Mouse (Mus musculus): Measurements from ENCODE around the gene Rrp8. TPM values are rescaled to one million over a fixed set of nuclear protein-coding genes. Genes with fewer than 3 reads are reported as not detected.

Rrp8 gene
- polyA plus RNA-seq (2012; rRNA removed): 15.7 and 17.8 TPM in 2 replicates

DNA sequence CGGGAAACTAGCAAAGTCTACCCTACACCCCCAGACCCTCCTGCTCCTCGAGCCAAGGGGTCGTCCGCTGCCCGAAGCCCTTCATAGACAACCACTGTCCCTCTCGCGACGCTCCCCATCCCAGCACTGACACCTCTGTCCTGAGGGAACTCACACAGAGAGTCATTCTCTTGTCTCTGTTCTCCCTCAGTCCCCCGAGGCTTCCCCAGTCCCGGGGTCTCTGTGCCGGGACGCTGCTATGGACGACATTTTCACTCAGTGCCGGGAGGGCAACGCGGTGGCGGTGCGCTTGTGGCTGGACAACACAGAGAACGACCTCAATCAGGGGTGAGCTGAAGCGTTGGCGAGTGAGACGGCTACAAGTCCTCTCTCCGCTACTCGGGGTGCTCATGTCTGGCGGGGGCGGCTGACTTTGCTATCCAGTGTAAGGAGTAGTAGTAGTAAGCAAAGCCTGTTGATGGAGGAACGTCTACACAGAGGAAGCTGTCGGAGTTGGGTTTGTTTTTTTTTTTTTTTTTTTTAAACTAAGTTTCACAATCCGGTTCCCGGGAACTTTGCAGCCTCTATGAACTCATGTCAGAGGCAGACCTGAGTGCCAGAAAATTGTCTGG is at the start of gene Rrp8:
Rrp8 (minus strand) TSS at position 475 of the 611 bp plus-strand sequence.
- TF ChIP-seq CTCF (IDR thresholded peaks at IDR 0.05; ENCODE audit: borderline replicate concordance, extremely low read depth, insufficient read depth, insufficient read length) (no peak), POLR2A (IDR thresholded peaks at IDR 0.05; ENCODE audit: borderline replicate concordance, extremely low read depth, insufficient read depth, insufficient read length, poor library complexity, severe bottlenecking) (no peak)
- DNase-seq (ENCODE audit: low read depth): peak; percentile 36

DNA sequence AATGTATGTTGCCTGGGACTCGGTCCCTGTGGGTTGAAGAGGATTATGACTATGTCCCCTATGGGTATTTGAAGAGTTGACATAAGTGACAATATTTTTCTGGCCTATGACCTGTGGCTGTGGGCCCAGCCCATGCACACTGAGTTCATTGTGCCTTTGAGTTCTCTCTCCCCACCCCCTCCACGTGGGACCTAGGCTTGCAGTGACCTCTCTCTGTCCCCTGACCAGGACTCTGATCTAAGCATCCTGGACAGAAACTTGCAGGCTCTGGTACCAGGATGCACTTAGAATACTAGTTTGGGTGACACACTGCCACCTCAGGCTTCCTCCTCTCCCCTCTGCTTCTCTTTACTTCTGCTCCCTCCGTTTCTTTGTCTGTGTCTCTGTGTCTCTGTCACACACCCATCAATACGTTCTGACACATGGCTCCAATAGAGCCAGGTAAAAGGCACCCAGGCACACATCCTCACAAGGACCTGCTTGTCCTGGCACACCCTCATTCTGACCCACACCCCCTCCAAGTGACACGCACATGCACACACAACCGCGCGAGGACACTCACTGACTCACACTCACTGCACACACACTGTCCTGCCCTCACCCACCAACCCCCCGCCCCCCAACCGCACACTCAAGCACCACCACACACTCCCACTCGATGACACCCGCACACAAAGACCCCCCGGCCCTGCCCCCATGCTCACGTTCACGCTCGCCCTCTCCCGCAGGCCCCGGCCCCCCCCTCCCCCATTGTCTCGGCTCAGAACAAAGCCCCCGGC is 49.5 kb upstream of the Rrp8 start:
- peak; percentile 68 for DNase-seq (ENCODE audit: low read depth)
- TF ChIP-seq POLR2A (IDR thresholded peaks at IDR 0.05; ENCODE audit: borderline replicate concordance, extremely low read depth, insufficient read depth, insufficient read length, poor library complexity, severe bottlenecking): no peak
- no peak for TF ChIP-seq CTCF (IDR thresholded peaks at IDR 0.05; ENCODE audit: borderline replicate concordance, extremely low read depth, insufficient read depth, insufficient read length)

DNA sequence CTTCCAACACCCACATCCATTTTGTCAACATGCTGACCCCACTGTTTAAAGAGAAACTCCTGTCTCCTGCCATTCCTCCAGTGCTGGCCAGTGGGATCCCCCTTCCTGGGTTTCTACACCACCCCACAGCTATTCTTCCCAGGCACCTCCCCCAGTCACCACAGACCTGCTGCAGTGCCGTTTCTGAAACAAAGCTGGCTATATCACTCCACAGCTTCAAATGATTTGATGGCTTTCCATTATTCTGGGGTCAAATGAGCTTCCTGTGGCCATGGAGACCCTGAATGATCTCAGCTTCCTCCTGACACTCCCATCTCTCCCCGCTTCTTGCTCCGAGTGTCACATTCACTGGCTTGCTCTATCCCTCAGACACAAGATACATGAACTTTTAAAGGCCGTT is 47.4 kb upstream of the Rrp8 start:
- TF ChIP-seq CTCF (IDR thresholded peaks at IDR 0.05; ENCODE audit: borderline replicate concordance, extremely low read depth, insufficient read depth, insufficient read length) (no peak), POLR2A (IDR thresholded peaks at IDR 0.05; ENCODE audit: borderline replicate concordance, extremely low read depth, insufficient read depth, insufficient read length, poor library complexity, severe bottlenecking) (no peak)
- no peak for DNase-seq (ENCODE audit: low read depth)

DNA sequence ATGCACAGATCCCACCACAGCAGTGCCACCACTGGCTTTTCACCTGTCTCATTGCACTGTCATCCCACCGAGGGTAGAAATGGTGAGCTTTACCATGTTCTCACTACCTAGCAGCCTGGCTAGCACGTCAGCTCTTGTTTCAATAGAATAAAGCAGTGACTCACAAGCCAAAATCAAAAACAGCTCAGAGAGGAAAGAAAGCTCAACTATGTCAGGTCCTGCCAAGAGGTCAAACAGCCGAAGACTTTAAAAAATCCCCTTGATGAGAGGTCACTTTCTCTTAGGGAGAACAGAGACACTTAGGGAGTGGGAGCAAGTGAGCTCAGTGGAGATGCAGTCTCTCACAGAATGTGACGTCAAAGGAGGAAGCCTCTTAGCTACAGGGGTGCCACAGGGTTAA is 46.7 kb upstream of the Rrp8 start:
- no peak for DNase-seq (ENCODE audit: low read depth)
- TF ChIP-seq POLR2A (IDR thresholded peaks at IDR 0.05; ENCODE audit: borderline replicate concordance, extremely low read depth, insufficient read depth, insufficient read length, poor library complexity, severe bottlenecking): no peak
- TF ChIP-seq CTCF (IDR thresholded peaks at IDR 0.05; ENCODE audit: borderline replicate concordance, extremely low read depth, insufficient read depth, insufficient read length): no peak

DNA sequence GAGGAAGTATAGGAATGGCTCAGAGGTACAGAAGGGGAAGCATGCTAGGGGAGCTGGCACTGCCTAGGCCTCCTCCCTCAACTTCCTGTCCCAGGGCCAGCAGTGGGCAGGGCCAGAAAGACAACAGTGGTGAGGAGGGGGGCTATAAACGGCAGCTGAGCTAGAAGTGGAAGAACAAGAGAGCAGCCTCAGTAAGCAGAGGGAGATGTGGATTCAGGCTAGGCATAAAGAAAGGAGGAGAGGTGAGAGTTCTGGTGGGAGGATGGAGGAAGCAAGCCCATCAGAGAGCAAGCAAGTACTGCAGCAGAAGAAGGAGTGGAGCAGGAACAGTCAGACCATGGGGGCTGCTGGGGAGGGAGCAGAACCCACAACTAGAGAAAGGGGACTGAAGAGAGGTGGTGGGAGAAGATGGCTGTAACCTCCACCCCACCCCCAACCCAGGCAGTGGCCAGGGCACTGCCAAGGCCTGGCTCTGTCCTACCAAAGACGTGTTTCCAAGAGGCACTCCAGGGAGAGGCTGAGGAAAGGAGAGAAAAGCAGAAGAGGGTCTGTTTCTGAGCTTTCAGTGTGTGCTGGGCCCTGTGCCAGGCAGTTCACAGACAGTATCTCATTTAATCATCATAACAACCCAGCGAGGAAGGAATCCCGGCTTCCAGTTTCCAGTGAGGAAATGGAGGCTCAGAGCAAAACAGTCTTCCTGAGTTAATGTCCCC is 41.5 kb upstream of the Rrp8 start:
- peak; percentile 64 for DNase-seq (ENCODE audit: low read depth)

DNA sequence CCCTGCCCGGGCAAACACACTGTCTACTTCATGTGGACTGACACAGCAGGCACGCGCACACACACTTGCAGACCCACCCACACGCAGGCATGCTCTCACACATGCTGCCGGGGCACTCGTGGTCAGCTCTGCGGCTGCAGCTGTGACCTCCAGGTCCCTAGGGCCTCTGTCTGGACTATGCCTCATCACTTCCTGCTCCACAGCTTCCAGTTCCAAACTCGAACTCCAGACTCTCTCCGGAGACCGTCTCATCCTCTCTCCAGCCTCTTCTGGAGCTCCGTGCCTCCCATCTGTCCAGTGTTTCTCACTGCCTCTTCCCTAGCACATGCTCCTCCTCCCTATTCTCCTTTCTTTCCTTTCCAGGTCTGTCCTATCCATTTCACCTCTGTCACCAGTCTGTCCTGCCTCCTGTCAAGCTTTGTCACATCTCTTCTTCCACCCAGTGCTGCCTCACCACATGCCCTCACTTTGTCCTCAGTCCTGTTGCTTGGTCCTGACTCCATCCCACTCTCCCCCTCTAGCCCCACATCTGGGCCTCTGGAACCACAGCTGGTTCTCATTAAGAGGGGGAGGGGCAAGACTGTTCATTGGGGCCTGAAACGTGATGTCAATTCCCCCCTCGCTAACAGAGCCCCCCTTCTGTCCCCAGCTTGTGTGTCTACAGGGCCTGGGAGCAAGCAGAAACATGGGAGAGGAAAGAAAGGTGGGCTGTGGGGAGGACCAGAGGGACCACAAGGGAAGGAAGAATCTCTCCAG is 40.8 kb upstream of the Rrp8 start:
- no peak for TF ChIP-seq POLR2A (IDR thresholded peaks at IDR 0.05; ENCODE audit: borderline replicate concordance, extremely low read depth, insufficient read depth, insufficient read length, poor library complexity, severe bottlenecking)
- TF ChIP-seq CTCF (IDR thresholded peaks at IDR 0.05; ENCODE audit: borderline replicate concordance, extremely low read depth, insufficient read depth, insufficient read length): no peak
- DNase-seq (ENCODE audit: low read depth): peak; percentile 37

More for the DNA sequence above, 41.5 kb upstream of the Rrp8 start:
- TF ChIP-seq CTCF (IDR thresholded peaks at IDR 0.05; ENCODE audit: borderline replicate concordance, extremely low read depth, insufficient read depth, insufficient read length): no peak
- TF ChIP-seq POLR2A (IDR thresholded peaks at IDR 0.05; ENCODE audit: borderline replicate concordance, extremely low read depth, insufficient read depth, insufficient read length, poor library complexity, severe bottlenecking): no peak

DNA sequence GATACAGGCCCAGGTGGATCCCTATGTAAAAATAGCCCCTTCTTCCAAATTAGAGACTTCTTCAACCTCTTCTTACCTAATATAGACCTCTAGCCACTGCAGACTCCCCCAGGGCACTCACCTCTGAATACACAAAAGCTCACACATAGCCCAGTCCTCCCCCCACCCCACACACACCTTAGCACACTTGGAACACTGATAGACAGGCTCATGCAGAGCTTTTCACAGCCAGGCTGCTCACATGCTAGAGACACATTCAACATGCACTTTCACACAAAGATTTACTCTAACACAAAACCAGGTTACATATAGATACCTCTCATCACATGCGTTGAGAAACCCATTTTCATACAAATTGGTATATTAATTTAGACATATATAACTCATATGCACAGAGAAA is 40.1 kb upstream of the Rrp8 start:
- DNase-seq (ENCODE audit: low read depth): no peak
- TF ChIP-seq CTCF (IDR thresholded peaks at IDR 0.05; ENCODE audit: borderline replicate concordance, extremely low read depth, insufficient read depth, insufficient read length) (no peak), POLR2A (IDR thresholded peaks at IDR 0.05; ENCODE audit: borderline replicate concordance, extremely low read depth, insufficient read depth, insufficient read length, poor library complexity, severe bottlenecking) (no peak)

DNA sequence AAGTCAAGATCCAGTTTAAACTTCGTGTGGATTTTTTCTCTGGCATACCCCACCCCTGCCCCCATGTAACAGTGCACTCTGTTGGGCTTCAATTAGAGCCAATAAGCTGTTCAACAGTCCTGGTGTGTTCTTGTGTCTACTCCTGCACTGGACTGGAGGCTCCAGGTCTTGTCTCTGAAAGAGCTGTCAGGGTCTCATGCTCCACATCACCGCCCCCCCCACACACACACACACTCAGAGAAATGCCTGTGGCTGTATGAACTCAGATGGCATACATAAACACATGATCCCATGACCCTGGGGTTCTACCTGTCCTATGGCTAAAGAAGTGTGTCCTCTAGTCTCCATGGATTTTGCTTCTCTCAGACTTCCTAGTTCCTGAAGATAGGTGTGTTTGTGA is 38.8 kb upstream of the Rrp8 start:
- TF ChIP-seq POLR2A (IDR thresholded peaks at IDR 0.05; ENCODE audit: borderline replicate concordance, extremely low read depth, insufficient read depth, insufficient read length, poor library complexity, severe bottlenecking) (no peak), CTCF (IDR thresholded peaks at IDR 0.05; ENCODE audit: borderline replicate concordance, extremely low read depth, insufficient read depth, insufficient read length) (no peak)
- DNase-seq (ENCODE audit: low read depth): no peak

DNA sequence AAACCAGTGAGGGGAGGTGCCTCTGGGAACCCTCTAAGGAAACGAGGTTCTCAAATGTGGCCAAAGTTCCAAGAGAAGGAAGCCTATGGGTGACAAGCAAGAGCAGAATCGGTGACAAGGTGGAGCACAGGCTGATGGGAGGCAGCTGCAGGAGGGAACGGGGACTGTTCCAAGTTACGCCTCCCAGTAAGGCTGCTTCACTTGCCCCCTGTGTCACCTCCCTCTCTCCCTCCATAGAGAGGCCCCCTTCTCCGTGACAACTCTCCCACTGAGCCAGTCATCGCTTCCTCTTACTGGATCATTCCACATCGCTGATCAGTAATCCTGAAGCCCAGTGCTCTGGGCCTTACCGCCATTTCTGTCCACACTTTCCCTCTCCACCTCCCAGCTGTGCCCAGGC is 37.5 kb upstream of the Rrp8 start:
- TF ChIP-seq POLR2A (IDR thresholded peaks at IDR 0.05; ENCODE audit: borderline replicate concordance, extremely low read depth, insufficient read depth, insufficient read length, poor library complexity, severe bottlenecking): no peak
- no peak for TF ChIP-seq CTCF (IDR thresholded peaks at IDR 0.05; ENCODE audit: borderline replicate concordance, extremely low read depth, insufficient read depth, insufficient read length)
- peak; percentile 28 for DNase-seq (ENCODE audit: low read depth)

DNA sequence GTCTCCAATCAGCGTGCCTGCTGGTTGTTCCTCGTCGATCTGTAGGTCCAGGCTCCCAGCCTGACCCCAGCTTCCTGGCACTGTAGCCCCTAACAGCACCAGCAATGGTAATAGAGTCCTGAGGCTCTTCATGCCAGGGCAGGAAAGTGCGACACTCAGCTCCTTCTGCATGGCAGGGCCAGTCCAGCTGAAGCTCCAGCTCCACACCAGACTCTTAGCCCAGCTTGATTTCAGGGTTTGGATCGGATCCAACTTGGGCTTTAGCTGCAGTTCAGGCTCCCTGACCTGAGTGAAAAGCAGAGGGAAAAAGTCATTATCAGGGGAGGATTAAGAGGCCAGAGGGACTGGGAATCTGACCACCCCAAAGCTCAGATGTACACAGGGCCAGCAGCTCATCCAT is 35.9 kb upstream of the Rrp8 start:
- DNase-seq (ENCODE audit: low read depth): peak; percentile 28
- TF ChIP-seq POLR2A (IDR thresholded peaks at IDR 0.05; ENCODE audit: borderline replicate concordance, extremely low read depth, insufficient read depth, insufficient read length, poor library complexity, severe bottlenecking): no peak
- no peak for TF ChIP-seq CTCF (IDR thresholded peaks at IDR 0.05; ENCODE audit: borderline replicate concordance, extremely low read depth, insufficient read depth, insufficient read length)

DNA sequence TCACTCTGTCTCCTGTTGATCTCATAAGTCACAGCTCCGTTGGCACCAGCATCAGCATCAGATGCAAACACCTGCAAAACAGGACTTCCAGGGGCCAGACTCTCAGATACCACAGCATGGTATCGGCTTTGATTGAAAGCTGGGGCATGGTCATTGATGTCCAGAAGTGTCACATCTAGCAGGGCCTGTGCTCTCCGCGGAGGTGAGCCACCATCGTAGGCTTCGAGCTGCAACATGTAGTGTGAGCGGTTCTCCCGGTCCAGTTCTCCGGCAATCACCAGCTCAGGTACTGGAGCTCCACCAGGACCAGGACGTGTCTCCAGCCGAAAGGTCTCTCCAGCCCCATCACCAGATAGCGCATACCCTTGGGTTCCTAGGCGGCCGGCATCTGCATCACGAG is 35.1 kb upstream of the Rrp8 start:
- no peak for DNase-seq (ENCODE audit: low read depth)
- TF ChIP-seq POLR2A (IDR thresholded peaks at IDR 0.05; ENCODE audit: borderline replicate concordance, extremely low read depth, insufficient read depth, insufficient read length, poor library complexity, severe bottlenecking): no peak
- TF ChIP-seq CTCF (IDR thresholded peaks at IDR 0.05; ENCODE audit: borderline replicate concordance, extremely low read depth, insufficient read depth, insufficient read length): no peak
